Mouse (Mus musculus) left cerebral cortex, adult 8-10 months (tissue): ENCODE results near the gene Fkbp6. TPM values are rescaled to one million over a fixed set of nuclear protein-coding genes. Genes with fewer than 3 reads are reported as not detected.

Experiments
- DNase-seq, 2 experiments: peaks; one replicate each; pipeline ENCODE4 v3.0.0; 2022; ENCODE audit warnings: low spot score in 2 of 2
- total RNA-seq, 4 experiments: library from RNA; stranded (reverse); gene quantifications; 2 replicates each; pipeline ENCODE4 v1.2.4; 2022

Fkbp6 gene
- total RNA-seq, 4 experiments from 2014 or later = 0.78 TPM; not detected in 3

DNA sequence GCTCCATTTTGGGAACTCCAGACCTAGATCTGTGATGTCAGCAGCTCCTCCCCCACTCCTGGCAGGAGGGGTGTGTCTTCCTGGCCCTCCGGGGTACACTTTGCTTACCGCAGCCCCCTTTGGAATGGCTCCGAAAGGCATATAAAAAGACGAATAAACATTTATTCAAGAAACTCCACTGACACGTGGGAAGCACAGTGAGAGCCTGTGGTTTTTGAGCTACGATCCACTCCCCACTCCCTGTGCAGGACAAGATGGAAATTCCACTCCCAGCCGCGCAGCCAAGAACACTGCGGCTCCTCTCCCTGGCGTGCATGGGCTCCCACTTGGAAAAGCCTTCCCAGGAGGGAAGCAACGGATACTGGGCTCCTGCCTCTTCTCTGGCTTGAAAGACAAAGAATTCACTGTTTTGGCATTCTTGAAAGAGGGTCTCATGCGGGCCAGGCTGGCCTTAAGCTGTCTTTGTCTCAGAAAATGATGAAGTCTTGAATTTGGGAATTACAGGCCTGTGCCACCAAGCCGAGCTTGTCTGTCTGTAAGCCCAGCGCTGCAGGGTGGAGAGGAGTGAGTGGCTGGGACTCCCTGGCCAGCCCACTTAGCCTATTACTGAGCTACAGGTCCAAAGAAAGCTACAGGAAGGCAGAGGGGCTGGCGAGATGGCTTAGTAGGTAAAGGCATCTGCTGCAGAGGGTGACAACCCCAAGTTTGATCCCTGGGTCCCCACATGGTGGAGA is 75.0 kb downstream of the Fkbp6 start:
- DNase-seq = no peak

DNA sequence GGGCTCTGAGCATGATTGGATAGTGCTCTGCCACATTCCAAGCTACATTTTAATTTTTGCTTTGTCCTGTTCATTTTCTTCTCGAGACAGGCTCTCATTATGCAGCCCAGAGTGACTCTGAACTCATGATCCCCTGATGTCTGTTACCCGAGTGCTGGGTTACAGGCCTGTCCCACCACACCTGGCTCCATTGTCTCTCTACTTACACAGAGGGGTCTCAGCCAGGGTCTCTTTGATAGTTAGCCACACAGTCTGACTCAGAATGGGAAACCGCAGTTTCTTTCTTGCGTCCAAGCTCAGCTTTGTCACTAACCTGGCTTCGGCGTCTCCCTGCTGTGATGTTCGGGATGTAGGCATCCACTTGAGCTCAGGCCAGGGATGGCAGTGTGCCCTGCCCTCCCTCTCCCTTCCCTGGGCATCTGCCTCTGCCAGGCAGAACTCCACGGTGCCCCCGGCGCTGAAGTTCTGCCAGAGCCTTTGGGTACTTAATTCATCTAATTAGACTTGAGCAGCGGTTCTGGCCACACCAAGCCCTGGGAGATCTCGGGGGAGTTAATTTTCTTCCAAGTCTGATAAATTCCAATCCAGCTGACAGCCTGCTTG is 78.2 kb downstream of the Fkbp6 start:
- DNase-seq = peak in 1 of 2 experiments; percentile 58

GRCm38 (mm10) chr5:135270361-135270760 is 79.5 kb downstream of the Fkbp6 start:
- DNase-seq = no peak

DNA sequence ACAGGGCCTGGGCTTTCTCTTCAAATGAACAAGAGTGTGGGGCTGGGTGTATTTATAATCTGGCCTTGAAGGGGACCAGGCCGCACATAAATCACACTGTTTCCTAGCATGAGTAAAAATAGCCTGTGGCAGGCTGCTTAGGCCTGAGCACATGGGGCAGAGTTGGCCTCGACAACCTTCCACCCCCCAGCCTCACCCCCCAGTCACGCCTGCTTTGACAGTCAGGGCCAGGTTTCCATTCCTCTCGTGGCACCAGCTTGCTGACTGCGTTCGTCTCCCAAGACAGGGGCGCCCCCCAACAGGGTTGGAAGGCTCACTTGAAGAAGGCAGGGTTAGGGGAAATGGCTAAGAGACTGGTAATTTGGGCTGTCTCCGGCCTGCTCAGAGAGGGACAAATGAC is 80.4 kb downstream of the Fkbp6 start:
- DNase-seq = no peak

GRCm38 (mm10) chr5:135264548-135264947 is 85.3 kb downstream of the Fkbp6 start:
- no peak for DNase-seq

- DNase-seq = peak in 1 of 2 experiments; percentile 59
These were observed 85.9 kb downstream of the Fkbp6 start for GRCm38 (mm10) chr5:135263866-135264503.

DNA sequence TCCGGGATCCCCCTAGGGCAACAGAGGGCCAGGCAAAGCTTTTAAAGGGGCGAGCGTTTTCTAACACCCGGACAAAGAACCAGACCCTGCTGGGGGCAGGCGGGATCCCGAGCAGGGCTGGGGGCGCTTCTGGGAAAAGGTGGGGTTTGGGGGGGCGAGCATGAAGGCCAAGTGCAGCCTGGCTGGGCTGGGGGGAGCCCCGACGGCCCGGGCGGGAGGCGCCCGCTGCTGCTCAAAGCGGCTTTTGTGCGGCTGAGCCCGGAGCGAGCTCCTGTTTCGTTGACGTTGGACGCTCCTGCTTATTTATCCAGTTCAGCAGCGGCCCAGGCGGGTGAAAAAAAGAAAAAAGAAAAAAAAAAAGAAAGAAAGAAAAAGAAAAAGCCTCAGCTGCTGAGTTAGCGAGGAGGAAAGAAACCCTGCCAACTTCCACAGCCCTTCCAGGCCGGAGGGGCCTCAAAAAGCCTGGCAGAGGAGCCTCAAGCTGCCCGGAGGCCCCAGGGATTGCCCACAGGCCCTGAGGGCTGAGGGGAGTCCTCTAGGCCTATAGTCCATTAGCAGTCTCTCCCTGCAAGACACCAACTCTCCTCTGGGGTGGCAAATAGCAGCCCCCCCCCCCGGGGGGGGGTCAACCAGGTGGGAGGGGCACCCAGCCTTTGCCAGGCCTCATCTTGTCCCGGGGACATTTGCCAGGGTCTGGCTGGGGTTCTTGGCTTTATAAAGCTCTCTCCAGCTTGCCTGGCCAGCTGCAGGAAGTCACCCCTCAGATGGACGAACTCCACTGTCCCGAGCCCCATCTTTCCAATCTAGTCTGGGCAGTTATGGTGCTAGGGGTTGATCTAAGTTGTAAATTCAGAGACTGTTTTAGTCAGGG is 91.3 kb downstream of the Fkbp6 start:
- DNase-seq = no peak

DNA sequence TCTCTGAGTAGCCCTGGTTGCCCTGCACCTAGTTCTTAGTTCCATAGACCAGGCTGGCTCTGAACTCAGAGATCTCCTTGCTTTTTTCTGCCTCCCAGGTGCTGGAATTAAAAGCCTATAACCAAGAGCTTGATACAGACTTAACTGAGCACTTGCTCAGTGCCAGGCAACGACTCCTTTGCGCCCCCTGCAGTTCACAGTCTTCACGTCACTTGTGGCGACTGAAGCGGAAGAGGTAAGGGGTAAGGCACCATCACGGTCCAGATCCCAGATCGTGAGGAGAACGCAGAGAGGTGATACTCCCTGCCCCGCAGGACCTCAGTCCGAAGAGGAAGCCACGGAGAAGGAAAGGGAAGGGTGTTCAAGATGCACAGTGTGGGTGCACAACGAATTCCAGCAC is 92.3 kb downstream of the Fkbp6 start:
- DNase-seq = no peak

DNA sequence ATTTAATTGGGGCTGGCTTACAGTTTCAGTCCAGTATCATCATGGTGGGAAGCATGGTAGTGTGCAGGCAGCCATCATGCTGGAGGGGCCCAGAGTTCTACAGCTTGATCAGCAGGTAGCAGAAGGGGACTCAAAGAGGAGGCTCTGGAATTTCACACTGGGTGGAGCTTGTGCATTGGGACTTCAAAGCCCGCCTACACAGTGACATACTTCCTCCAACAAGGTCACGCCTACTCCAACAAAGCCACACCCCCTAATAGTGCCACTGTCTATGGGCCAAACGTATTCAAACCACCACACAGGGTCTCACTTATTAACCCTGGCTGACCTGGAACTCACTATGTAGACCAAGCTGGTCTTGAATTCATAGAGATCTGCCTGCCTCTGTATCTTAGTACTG is 93.7 kb downstream of the Fkbp6 start:
- DNase-seq = no peak

- DNase-seq = no peak
These were observed 96.0 kb downstream of the Fkbp6 start for GRCm38 (mm10) chr5:135253741-135254401.

DNA sequence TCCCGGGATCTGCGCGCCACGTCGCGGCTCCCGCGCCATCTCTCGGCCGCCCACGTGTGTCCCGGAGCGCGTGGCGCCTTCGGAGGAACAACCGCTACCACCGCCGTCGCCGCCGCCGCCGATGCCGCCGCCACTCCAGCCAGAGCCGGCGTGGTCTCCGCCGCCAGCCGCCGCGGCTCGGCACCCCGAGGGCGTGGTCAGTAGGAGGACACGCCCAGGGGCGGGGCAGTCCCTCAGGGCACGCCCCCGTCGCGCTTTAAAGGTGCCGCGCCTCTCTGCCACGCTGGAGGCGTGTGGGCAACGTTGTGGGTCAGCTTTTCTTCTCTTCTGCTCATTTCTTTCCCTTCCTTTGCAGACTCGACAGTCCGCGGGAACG is 98.8 kb downstream of the Fkbp6 start, which contains the start of gene Fzd9:
Gene Fzd9, minus strand, starts transcription at position 152 of the 376 bp plus-strand sequence.
- peak; percentile 70 to 72 for DNase-seq

DNA sequence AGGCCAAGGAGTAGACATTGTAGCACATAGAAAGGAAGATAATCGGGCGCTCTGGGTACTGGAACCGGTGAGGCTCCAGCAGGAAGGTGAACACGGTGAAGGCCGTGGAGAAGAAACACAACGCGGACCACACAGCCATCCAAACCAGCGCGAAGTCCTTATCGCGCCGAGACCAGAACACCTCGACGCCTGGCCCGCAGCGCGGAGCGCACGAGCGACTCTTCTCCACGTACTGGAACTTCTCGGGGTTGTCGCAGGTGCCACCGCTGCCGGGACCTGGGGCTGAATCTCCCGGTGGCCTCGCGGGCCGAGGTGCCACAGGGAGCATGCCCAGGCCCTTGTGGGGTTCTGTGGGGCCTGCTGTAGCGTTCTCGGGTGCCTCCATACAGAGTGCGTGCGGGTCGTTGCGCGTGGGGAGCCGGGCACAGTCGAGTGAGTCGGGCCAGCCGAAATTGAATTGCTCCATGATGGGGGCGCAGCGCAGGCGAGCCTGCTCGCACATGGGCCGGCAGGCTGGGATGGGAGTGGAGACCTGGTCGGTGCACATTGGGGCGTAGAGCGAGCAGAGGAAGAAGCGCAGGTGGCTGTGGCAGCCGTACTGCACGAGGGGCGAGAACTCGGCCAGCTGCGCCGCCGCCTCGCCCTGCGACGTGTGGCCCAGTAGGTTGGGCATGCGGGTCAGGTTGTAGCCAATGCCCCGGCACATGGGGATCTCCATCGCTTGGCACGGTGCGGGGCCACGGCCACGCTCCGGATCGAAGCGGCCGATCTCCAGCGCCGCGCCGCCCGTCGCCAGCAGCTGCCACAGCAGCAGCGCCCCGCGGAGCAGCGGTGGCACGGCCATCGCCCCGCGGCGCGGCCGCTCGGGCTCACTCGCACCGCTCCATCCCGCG is 99.4 kb downstream of the Fkbp6 start:
- DNase-seq = no peak

GRCm38 (mm10) chr5:135248956-135249676 is 100.7 kb downstream of the Fkbp6 start:
- no peak for DNase-seq

DNA sequence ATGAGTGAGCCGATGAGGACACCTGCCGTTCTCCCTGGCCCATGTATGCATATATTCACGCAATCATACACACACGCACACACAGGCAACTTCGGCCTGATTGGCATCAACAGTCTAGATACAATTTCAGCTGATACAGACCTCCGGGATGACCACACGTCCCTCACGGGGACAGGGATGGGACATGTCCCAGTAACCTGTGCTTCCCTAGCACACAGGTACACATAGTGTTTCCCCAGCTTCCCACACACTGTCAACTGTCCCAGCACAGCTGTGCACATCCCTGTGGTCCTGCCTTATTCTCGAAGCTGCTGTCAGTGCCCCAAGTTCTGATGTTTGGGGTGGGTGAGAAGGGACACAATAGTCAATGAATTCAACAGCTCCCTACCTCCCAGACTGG is 102.5 kb downstream of the Fkbp6 start:
- DNase-seq = no peak

DNA sequence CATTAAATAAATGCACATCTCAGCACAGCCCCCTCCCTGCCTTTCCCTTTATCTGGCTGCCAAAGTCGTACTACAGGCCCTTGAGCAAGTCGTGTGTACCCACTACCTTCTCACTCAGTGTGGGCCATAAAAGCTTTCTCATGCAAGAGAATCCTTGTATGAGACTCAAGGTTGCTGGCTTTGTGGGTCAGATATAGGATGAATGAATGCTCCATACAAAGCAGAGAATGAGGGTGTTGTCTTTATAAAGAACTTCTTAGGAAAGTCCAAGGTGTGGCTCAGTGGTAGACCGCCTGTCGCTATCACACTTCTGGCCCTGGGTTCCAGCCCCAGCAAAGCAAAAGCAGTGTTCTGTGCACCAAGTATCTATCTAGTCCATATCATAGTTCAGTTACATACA is 103.3 kb downstream of the Fkbp6 start:
- no peak for DNase-seq

- DNase-seq = no peak
These were observed 106.7 kb downstream of the Fkbp6 start for GRCm38 (mm10) chr5:135243166-135243565.

DNA sequence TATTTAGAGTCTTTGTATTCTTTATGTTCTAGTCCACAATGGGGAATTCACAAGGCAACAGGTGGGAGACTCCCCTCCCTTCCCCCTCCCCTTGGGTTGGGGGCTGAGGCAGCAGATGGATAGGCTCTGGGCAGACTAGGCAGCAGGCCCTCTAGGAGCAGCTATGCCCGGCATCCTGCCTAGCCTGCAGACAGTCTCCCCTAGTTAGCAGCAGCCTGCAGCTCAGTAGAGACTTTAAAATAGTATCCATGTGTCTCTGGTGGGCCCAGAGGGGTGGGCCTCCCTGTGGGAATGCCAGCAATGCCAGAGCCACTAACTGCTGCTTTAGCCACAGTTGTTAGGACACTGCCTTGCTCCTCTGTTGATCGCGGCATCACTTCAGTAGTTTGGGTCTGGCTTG is 107.2 kb downstream of the Fkbp6 start:
- DNase-seq = no peak

GRCm38 (mm10) chr5:135242136-135242535 is 107.7 kb downstream of the Fkbp6 start:
- no peak for DNase-seq
